Mouse (Mus musculus): ENCODE data around the gene 4922502D21Rik. TPM values are rescaled to one million over a fixed set of nuclear protein-coding genes. Genes with fewer than 3 reads are reported as not detected.
"Not testable (repeated sequence)": the region's sequence is repeated elsewhere in the genome, so short reads cannot be mapped to it uniquely, and the experiment has no call there.

Gene 4922502D21Rik
- polyA plus RNA-seq, 1 experiment from 2014 or later: not detected

DNA sequence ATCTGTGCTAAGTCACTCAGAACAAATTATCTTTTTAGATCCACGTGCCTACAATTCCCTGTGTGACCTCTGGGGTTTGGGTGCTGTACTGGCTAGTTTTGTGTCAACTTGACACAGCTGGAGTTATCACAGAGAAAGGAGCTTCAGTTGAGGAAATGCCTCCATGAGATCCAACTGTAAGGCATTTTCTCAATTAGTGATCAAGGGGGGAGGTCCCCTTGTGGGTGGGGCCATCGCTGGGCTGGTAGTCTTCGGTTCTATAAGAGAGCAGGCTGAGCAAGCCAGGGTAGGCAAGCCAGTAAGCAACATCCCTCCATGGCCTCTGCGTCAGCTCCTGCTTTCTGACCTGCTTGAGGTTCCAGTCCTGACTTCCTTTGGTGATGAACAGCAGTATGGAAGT is 10.8 kb upstream of the 4922502D21Rik start, which contains the start of gene Clec12a:
Clec12a (plus strand) TSS at position 301 of the 400 bp plus-strand sequence.
- WGBS: 82% methylated on average over 4 of the region's 4 CpGs
- not testable (repeated sequence) for H3K36me3 ChIP-seq; H3K27me3 ChIP-seq; H3K4me1 ChIP-seq; H3K4me2 ChIP-seq (replicated peaks); ATAC-seq (replicated peaks); H3K9ac ChIP-seq (replicated peaks); H3K9me3 ChIP-seq; H3K27ac ChIP-seq (replicated peaks); H3K4me3 ChIP-seq

DNA sequence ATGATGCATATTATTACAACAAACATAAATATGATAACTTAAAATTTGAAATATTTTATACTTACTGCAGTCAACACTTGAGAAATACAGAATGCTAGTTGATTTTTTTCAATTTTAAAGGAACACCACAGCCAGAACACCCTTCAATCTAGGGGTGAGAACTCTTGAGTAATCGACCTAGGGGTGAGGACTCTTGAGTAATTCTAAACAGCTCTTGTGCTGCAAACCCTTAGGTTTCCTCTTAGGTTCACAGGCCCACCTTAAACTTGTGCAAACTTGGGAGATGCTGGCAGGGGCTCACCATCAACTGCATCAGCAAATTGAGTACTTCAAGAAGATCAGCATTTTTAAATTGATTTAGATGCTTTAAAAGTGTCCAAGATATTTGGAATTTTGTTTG is 6.2 kb upstream of the 4922502D21Rik start:
- Histone ChIP-seq H3K27me3 (no peaks in the 10 kb centered on the region), H3K9ac (replicated peaks) (no peak overlapping the region), H3K4me2 (replicated peaks) (no peak overlapping the region), H3K9me3 (no peaks in the 10 kb centered on the region), H3K4me3 (no peak overlapping the region), H3K4me1 (no peaks in the 10 kb centered on the region), H3K36me3 (no peaks in the 10 kb centered on the region), H3K27ac (replicated peaks) (no peak overlapping the region)
- no peak for ATAC-seq (replicated peaks)
- WGBS: 73% methylated on average over 1 of the region's 1 CpGs

DNA sequence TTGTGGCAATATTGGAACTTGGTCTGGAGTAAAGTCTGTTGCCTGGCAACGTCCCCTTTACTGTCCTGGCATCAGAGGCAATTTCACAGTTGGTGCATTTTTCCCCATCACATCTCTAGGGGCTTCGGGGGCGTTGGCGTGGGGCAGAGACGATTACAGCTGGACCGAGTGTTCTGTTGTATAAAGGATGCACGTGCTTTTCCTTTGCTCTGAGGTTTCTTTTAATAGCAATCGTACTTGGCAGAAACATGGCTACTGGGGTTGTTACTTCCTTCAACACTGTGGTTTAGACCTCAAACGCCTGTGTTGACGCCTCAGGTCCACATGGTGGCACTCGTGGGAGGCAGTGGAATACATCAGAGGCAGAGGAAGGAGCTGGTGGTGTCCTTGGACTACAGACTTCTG is 2.1 kb upstream of the 4922502D21Rik start:
- Histone ChIP-seq H3K4me1 (no peaks in the 10 kb centered on the region), H3K27ac (replicated peaks) (no peak overlapping the region), H3K27me3 (no peaks in the 10 kb centered on the region), H3K4me3 (no peak overlapping the region), H3K36me3 (no peaks in the 10 kb centered on the region), H3K9me3 (no peaks in the 10 kb centered on the region), H3K9ac (replicated peaks) (no peak overlapping the region), H3K4me2 (replicated peaks) (peak overlapping the region; percentile 27)
- 28% methylated on average over 11 of the region's 11 CpGs for WGBS
- ATAC-seq (replicated peaks): peak; percentile 93

DNA sequence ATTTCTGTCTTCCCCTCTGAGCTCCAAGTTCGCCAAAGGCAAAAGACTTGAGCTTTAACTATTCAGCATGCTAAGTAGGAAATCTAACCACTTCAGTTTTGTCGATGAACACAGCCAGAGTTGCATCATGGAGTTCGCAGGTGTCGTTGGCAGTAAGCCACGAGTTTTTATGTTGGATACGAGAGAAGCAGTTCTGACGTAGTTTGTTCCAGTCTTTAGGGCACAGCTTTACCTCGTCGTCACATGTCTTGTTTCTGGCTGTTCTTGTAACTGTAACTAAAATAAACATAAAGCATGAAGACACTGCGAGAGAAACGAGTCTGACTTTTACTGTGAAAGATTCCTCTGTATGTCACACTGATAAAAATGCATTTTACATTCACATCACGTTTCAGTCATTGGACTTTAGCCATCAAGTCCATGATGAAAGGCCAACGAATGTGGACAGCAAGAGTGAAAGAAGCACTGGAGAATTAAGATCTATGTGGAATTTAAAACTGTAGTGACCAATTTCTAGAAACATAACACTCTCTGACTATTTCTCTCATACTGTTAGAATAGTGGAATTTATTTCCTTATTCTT is 4.9 kb downstream of the 4922502D21Rik start:
- no peak overlapping the region for H3K9ac ChIP-seq (replicated peaks)
- no peak overlapping the region for H3K4me3 ChIP-seq
- H3K9me3 ChIP-seq: no peaks in the 10 kb centered on the region
- no peak overlapping the region for H3K4me2 ChIP-seq (replicated peaks)
- no peaks in the 10 kb centered on the region for H3K4me1 ChIP-seq
- 64% methylated on average over 13 of the region's 13 CpGs for WGBS
- no peak for ATAC-seq (replicated peaks)
- H3K27ac ChIP-seq (replicated peaks): no peak overlapping the region
- H3K36me3 ChIP-seq: no peaks in the 10 kb centered on the region
- no peaks in the 10 kb centered on the region for H3K27me3 ChIP-seq

DNA sequence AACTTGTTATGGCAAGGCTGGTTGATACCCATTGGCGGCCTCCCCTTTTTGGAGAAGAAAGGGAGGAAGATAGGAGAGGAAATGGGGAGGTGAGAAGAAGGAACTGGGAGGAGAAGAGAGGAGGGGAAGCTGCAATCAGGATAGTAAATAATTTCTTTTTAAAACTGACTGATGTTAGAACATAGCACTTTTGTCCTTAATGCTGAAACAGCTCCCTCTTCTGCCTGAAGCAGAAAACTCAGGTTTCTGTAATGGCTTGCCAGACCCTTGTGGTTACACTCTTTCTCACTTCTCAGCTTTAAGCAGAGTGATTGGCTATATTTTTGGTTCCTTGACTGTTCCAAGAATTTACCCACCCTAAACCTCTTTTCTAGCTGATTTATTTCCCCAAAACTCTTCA is 5.6 kb downstream of the 4922502D21Rik start:
- 67% methylated on average over 1 of the region's 1 CpGs for WGBS
- no peak overlapping the region for H3K4me3 ChIP-seq
- H3K27me3 ChIP-seq: no peaks in the 10 kb centered on the region
- H3K9ac ChIP-seq (replicated peaks): no peak overlapping the region
- H3K9me3 ChIP-seq: no peaks in the 10 kb centered on the region
- no peak for ATAC-seq (replicated peaks)
- no peaks in the 10 kb centered on the region for H3K36me3 ChIP-seq
- no peaks in the 10 kb centered on the region for H3K4me1 ChIP-seq
- no peak overlapping the region for H3K27ac ChIP-seq (replicated peaks)
- H3K4me2 ChIP-seq (replicated peaks): no peak overlapping the region

DNA sequence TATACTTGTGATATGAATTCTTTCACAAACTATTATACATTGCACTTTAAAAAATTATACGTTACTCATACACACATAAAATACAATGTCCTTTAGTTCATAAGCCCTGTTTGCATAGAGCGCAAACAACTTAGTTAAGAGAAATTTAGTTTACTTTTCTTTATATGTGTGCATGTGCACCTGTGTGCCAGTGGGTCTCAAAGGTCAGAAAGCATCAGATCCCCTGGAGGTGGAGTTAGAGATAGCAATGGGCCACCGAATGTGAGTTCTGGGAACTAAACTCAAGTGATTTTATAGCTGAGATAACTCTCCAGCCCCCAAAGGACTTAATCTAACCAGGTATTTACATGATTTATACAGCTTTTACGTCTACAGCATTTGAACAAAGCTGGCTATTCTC is 12.3 kb downstream of the 4922502D21Rik start:
- no peak overlapping the region for H3K27ac ChIP-seq (replicated peaks)
- no peaks in the 10 kb centered on the region for H3K36me3 ChIP-seq
- no peak for ATAC-seq (replicated peaks)
- no peaks in the 10 kb centered on the region for H3K9me3 ChIP-seq
- no peak overlapping the region for H3K9ac ChIP-seq (replicated peaks)
- H3K4me2 ChIP-seq (replicated peaks): no peak overlapping the region
- 77% methylated on average over 4 of the region's 4 CpGs for WGBS
- no peak overlapping the region for H3K4me3 ChIP-seq
- no peaks in the 10 kb centered on the region for H3K4me1 ChIP-seq
- H3K27me3 ChIP-seq: no peaks in the 10 kb centered on the region

DNA sequence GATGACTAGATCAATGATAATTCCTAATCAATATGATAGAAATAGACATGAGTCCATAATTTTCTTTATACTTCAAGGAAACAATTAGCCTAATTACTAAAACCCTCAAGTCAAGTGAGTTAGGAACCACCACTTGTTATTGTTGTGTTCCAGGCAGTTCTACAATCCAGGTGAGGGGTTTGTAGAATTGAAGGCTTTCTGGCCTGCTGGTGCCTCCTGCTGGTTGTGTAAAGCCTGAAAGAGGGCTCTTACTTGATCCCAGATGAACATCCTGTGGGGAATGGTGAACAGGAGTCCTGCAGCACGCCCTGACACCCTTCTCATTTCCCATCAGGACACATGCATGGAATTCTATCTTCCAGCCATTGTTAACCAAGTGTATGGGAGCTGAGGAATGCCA is 13.2 kb downstream of the 4922502D21Rik start:
- no peak overlapping the region for H3K4me3 ChIP-seq
- H3K9me3 ChIP-seq: no peaks in the 10 kb centered on the region
- H3K9ac ChIP-seq (replicated peaks): no peak overlapping the region
- WGBS: 65% methylated on average over 1 of the region's 1 CpGs
- ATAC-seq (replicated peaks): no peak
- H3K27me3 ChIP-seq: no peaks in the 10 kb centered on the region
- H3K4me2 ChIP-seq (replicated peaks): no peak overlapping the region
- H3K36me3 ChIP-seq: no peaks in the 10 kb centered on the region
- H3K4me1 ChIP-seq: no peaks in the 10 kb centered on the region
- no peak overlapping the region for H3K27ac ChIP-seq (replicated peaks)

DNA sequence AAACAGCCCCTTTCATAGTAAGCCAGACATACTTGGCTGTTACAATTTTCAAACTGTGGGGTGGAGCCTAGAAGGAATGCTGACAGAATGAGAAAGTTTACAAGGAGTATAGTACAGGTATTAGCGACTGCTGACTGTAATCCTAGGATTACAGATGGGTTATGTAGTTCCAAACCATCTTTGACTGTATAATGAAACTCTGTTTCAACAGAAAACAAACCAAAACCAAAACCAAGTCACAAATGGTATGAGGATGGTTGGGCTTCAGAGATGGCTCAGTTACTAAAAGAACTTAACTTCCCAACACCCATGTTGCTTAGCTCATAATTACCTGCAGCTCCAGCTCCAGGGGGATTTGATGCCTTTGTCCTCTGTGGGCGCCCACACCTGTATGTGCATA is 15.1 kb downstream of the 4922502D21Rik start:
- Histone ChIP-seq H3K27me3 (no peaks in the 10 kb centered on the region), H3K4me2 (replicated peaks) (no peak overlapping the region), H3K4me3 (no peak overlapping the region), H3K9ac (replicated peaks) (no peak overlapping the region), H3K9me3 (no peaks in the 10 kb centered on the region), H3K4me1 (no peaks in the 10 kb centered on the region), H3K27ac (replicated peaks) (no peak overlapping the region), H3K36me3 (no peaks in the 10 kb centered on the region)
- 87% methylated on average over 2 of the region's 2 CpGs for WGBS
- no peak for ATAC-seq (replicated peaks)

DNA sequence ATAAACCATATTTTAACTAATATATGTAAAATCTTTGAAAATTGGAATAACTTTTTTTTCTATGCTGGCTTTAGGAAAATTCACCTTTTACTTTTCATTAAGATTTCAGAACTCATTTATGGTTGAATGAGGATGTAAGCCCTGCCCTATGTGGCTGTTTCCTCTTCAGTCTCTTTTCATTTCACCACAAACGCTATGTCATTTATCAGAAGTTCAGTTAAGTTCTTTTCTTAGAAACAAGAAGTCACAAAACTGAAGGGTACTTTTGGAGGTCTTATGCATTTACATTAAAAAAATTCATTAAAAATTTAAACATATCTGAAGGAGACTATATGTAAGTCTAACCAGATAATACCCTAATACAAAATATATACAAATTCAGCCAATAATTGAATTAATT is 15.9 kb downstream of the 4922502D21Rik start:
- H3K4me1 ChIP-seq: no peaks in the 10 kb centered on the region
- H3K4me3 ChIP-seq: no peak overlapping the region
- H3K9ac ChIP-seq (replicated peaks): no peak overlapping the region
- H3K9me3 ChIP-seq: no peaks in the 10 kb centered on the region
- H3K36me3 ChIP-seq: no peaks in the 10 kb centered on the region
- H3K27me3 ChIP-seq: no peaks in the 10 kb centered on the region
- 92% methylated on average over 1 of the region's 1 CpGs for WGBS
- no peak overlapping the region for H3K27ac ChIP-seq (replicated peaks)
- no peak for ATAC-seq (replicated peaks)
- no peak overlapping the region for H3K4me2 ChIP-seq (replicated peaks)

DNA sequence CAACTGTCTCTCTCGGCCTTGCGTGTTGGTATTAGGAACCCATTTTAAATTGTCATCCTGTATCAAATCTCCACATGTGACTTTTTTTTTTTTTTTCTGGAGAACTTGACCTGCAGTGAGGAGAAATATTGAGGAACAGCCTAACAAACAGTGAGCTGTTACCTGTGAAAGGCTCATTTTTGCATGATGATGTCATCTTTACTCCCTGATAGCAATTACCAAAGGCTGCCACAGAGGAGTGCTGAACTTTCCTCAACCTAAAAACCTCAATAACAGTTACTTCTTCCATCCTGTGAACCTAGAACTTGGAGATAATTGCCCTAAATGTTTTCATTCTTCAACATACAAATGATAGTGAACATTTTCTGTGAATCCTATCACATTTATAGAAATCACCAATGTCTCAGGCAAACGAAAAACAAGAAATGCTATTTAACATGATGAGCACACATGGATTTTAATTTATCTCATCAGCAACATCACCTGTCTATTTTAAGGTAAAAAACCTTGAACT is 16.9 kb downstream of the 4922502D21Rik start:
- ATAC-seq (replicated peaks): no peak

DNA sequence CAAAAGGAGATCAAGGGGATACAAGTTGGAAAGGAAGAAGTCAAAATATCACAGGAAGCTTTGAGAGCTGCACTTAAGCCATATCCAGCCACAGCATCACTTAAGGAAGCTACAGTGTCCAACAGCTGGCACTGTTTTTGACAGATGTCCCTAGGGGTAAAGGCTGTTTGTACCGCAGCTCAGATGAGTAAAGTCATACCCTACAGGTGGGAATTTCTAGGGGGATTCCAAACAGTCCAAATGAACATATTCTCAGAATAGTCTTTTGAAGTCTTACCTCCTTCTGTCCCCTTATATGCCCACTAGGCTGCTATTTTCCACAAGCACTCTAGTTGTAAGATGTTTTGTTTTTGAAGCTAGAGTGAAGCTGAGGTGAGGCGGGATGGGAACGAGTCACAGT is 19.1 kb downstream of the 4922502D21Rik start:
- Histone ChIP-seq H3K4me1 (no peaks in the 10 kb centered on the region), H3K27ac (replicated peaks) (no peak overlapping the region), H3K4me3 (no peak overlapping the region), H3K9ac (replicated peaks) (no peak overlapping the region), H3K4me2 (replicated peaks) (no peak overlapping the region), H3K9me3 (no peaks in the 10 kb centered on the region), H3K27me3 (no peaks in the 10 kb centered on the region), H3K36me3 (no peaks in the 10 kb centered on the region)
- 84% methylated on average over 3 of the region's 3 CpGs for WGBS
- no peak for ATAC-seq (replicated peaks)

More for the DNA sequence above, 16.9 kb downstream of the 4922502D21Rik start:
- no peak overlapping the region for H3K4me3 ChIP-seq
- no peaks in the 10 kb centered on the region for H3K4me1 ChIP-seq
- H3K9me3 ChIP-seq: no peaks in the 10 kb centered on the region
- H3K4me2 ChIP-seq (replicated peaks): no peak overlapping the region
- 90% methylated on average over 3 of the region's 3 CpGs for WGBS
- no peak overlapping the region for H3K27ac ChIP-seq (replicated peaks)
- no peaks in the 10 kb centered on the region for H3K36me3 ChIP-seq
- no peaks in the 10 kb centered on the region for H3K27me3 ChIP-seq
- no peak overlapping the region for H3K9ac ChIP-seq (replicated peaks)

DNA sequence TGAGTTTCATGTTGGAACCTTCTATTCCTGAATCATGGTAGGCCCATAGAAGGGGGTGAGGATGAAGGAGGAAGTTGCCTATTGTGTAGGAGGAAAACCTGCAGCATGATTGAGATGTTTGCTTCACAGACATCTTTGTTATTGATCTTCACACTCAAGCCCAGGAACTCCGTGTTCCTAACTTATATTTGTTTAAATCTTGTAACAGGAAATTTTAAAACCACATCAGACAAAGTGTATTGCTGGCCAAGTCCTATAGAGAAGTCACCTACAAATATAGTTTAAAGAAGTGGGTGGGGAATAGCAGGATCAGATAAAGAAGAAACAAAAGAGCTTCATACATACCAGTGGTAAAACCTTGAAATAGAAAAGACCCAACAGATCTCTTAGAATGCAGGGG is 27.4 kb downstream of the 4922502D21Rik start:
- ATAC-seq (replicated peaks): no peak
- Histone ChIP-seq H3K4me3 (no peak overlapping the region), H3K27me3 (no peaks in the 10 kb centered on the region), H3K4me2 (replicated peaks) (no peak overlapping the region), H3K4me1 (no peaks in the 10 kb centered on the region), H3K27ac (replicated peaks) (no peak overlapping the region), H3K9me3 (no peaks in the 10 kb centered on the region), H3K36me3 (no peaks in the 10 kb centered on the region), H3K9ac (replicated peaks) (no peak overlapping the region)
- 69% methylated on average over 1 of the region's 1 CpGs for WGBS

DNA sequence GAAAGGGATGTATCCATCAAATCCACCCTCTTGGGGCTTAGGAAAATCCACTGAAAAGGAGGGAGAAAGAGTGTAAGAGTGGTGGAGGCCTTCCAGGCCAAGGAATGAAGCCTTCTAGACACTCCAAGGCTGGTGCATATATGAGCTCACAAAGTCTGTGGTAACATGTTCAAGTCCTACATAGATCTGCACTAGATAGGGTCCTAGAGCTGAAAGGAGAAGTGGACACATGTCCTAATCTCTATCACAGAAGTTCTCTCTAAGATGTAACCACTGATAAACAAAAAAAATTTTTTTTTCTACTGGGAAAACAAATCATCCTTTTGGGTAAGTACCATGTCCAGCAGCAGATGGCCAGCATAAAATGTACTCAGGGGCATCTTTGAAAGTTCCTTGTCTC is 42.9 kb downstream of the 4922502D21Rik start:
- Histone ChIP-seq H3K36me3 (no peaks in the 10 kb centered on the region), H3K27ac (replicated peaks) (no peak overlapping the region), H3K27me3 (no peaks in the 10 kb centered on the region), H3K9me3 (no peaks in the 10 kb centered on the region), H3K4me2 (replicated peaks) (no peak overlapping the region), H3K9ac (replicated peaks) (no peak overlapping the region), H3K4me1 (no peaks in the 10 kb centered on the region), H3K4me3 (no peak overlapping the region)
- ATAC-seq (replicated peaks): no peak
